Mouse (Mus musculus): ENCODE results near the gene Gosr2. TPM values are rescaled to one million over a fixed set of nuclear protein-coding genes. Genes with fewer than 3 reads are reported as not detected.

Gene Gosr2
- polyA plus RNA-seq, 1 experiment from 2014 or later, result 95.4 TPM

GRCm38 (mm10) chr11:103653359-103653965 is 44.2 kb downstream of the Gosr2 start:
- Histone ChIP-seq H3K27ac (no peak overlapping the region), H3K9ac (no peak overlapping the region), H3K4me3 (replicated peaks) (no peak overlapping the region), H3K36me3 (replicated peaks) (no peaks in the 10 kb centered on the region), H3K27me3 (peaks cover 90% of the 10 kb centered on the region), H3K4me2 (no peak overlapping the region), H3K4me1 (peaks cover 18% of the 10 kb centered on the region), H3K9me3 (no peaks in the 10 kb centered on the region)
- no peak for ATAC-seq (ENCODE audit: low FRiP score)
- WGBS, result 81% methylated on average over 10 of the region's 10 CpGs

GRCm38 (mm10) chr11:103651426-103651825 is 46.3 kb downstream of the Gosr2 start:
- no peaks in the 10 kb centered on the region for H3K36me3 ChIP-seq (replicated peaks)
- WGBS, result 74% methylated on average over 6 of the region's 6 CpGs
- H3K27me3 ChIP-seq, result peaks cover 96% of the 10 kb centered on the region
- ATAC-seq (ENCODE audit: low FRiP score), result no peak
- H3K9ac ChIP-seq, result no peak overlapping the region
- H3K27ac ChIP-seq, result no peak overlapping the region
- no peaks in the 10 kb centered on the region for H3K9me3 ChIP-seq
- no peak overlapping the region for H3K4me3 ChIP-seq (replicated peaks)
- H3K4me1 ChIP-seq, result peaks cover 18% of the 10 kb centered on the region
- H3K4me2 ChIP-seq, result no peak overlapping the region

DNA sequence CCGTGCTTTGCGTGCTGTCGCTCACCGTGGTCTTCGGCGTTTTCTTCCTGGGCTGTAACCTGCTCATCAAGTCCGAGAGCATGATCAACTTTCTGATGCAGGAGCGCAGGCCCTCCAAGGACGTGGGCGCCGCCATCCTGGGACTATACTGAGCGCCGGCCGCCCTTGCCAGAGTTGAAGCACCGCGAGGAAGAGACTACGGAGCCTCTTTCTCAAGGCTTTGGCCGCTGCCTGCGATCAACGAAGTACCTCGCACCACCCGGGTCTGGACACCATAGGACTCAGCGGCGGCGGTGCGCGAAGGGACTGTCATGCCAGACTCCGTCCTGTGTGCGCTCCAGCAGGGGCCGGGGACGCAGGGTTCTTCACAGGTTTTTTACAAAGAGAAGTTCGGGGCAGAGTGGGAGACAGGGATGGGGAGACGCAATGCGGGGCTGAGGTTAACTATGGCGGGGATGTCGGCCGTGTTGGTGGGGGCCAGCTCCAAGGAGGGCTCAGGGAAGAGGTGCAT is 47.7 kb downstream of the Gosr2 start:
- H3K9me3 ChIP-seq, result no peaks in the 10 kb centered on the region
- ATAC-seq (ENCODE audit: low FRiP score), result no peak
- peak overlapping the region; percentile 50 for H3K4me2 ChIP-seq
- no peak overlapping the region for H3K27ac ChIP-seq
- peak overlapping the region; percentile 34 for H3K4me3 ChIP-seq (replicated peaks)
- H3K9ac ChIP-seq, result no peak overlapping the region
- WGBS, result under 1% methylated on average over 37 of the region's 37 CpGs
- peaks cover 99% of the 10 kb centered on the region for H3K27me3 ChIP-seq
- H3K4me1 ChIP-seq, result peaks cover 14% of the 10 kb centered on the region
- no peaks in the 10 kb centered on the region for H3K36me3 ChIP-seq (replicated peaks)

DNA sequence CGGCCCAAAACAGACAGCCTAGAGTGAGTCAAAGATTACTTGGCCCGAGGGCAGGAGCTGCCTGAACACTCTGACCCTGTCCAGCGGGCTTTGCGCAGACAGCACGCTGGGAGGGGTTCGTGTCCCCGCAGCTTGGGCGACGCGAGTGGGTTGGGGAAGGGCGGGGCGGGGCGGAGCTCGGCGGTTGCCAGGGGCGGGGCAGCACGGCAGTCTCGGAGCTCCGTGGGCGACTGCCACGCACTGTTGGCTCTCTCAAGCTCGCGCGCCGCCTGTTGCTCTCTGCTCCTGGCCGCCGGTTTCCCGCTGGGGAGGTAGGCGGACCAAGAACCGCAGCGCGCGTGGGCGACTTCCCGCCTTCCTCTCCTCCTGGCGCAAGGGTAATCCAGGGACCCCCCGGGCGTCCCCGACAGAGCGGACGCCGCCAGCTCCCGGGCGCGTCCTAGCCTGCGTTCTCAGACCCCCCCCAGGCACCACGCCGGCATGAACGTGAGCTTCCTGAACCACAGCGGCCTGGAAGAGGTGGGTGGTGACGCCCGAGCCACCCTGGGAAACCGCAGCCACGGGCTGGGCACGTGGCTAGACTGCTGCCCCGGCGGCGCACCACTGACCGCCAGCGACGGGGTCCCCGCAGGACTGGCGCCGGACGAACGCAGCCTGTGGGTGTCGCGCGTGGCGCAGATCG is 48.3 kb downstream of the Gosr2 start, which contains the start of gene Rprml:
TSS of gene Rprml (plus strand) at position 270 of the 682 bp plus-strand sequence.
- H3K36me3 ChIP-seq (replicated peaks), result no peaks in the 10 kb centered on the region
- H3K27me3 ChIP-seq, result peaks cover 94% of the 10 kb centered on the region
- peak within 1 kb of the TSS; percentile 50 for H3K4me2 ChIP-seq
- ATAC-seq (ENCODE audit: low FRiP score), result no peak
- H3K4me1 ChIP-seq, result peaks cover 14% of the 10 kb centered on the region
- WGBS, result under 1% methylated on average over 61 of the region's 71 CpGs
- H3K9me3 ChIP-seq, result no peaks in the 10 kb centered on the region
- H3K27ac ChIP-seq, result no peak within 1 kb of the TSS
- H3K4me3 ChIP-seq (replicated peaks), result peak within 1 kb of the TSS; percentile 34
- H3K9ac ChIP-seq, result no peak within 1 kb of the TSS

DNA sequence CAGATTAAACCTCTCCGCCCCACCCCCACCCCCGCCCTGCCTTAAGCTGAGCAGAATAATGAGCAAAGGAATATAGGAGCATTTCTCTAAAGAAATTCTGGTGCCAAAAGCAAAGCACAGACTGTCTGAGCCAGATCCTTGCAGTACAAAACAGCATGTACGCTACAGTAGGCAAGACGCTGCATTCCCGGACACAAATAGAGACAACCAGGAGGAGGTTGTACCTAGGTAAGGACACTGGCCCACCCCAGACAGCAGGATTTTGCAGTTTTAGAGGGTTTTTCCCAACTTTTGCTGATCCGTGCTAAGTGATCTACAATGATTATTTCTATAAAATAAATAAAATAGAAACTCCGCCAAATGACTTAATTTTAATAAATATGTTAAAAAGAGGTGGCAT is 49.0 kb downstream of the Gosr2 start:
- Histone ChIP-seq H3K27me3 (peaks cover 86% of the 10 kb centered on the region), H3K4me2 (no peak overlapping the region), H3K9me3 (no peaks in the 10 kb centered on the region), H3K9ac (no peak overlapping the region), H3K27ac (no peak overlapping the region), H3K4me1 (peaks cover 14% of the 10 kb centered on the region), H3K4me3 (replicated peaks) (no peak overlapping the region), H3K36me3 (replicated peaks) (no peaks in the 10 kb centered on the region)
- no peak for ATAC-seq (ENCODE audit: low FRiP score)
- WGBS, result 23% methylated on average over 7 of the region's 7 CpGs

DNA sequence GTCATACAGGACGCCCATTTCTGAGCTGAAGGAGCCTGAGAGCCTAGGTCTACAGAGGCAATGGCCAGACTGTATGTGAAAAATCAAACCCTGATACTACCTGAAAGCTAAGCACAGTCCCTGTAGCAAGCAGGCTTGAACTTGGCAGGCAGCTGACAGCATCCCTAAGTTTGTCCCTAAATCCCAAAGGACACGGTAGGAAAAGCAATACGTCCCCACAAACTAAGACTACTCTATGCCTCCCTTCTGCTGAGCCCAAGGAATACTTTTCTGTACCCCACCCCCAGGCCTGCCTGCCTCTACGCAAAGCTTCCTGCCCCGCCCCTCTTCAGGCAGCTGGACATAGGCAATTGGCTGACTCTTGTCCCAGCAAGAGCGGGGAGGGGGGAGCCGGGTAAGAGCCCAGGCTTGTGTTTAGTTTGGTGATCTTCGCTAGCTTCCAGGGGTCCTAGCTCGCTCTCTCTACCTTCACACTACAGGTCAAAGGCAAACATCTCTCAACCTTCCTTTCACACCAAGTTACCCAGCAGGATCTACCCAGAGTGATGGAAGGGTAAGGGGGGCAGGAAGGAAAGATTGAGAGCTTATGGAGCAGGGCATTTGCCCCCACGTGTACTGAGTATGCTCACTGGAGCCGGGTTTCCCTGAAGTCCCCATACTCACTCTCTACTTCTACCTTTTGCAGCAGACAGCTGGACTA is 49.6 kb downstream of the Gosr2 start:
- Histone ChIP-seq H3K4me1 (peaks cover 14% of the 10 kb centered on the region), H3K9me3 (no peaks in the 10 kb centered on the region), H3K4me3 (replicated peaks) (no peak overlapping the region), H3K4me2 (no peak overlapping the region), H3K9ac (no peak overlapping the region), H3K27ac (no peak overlapping the region), H3K36me3 (replicated peaks) (no peaks in the 10 kb centered on the region), H3K27me3 (peaks cover 80% of the 10 kb centered on the region)
- WGBS, result 9% methylated on average over 11 of the region's 11 CpGs
- ATAC-seq (ENCODE audit: low FRiP score), result no peak

DNA sequence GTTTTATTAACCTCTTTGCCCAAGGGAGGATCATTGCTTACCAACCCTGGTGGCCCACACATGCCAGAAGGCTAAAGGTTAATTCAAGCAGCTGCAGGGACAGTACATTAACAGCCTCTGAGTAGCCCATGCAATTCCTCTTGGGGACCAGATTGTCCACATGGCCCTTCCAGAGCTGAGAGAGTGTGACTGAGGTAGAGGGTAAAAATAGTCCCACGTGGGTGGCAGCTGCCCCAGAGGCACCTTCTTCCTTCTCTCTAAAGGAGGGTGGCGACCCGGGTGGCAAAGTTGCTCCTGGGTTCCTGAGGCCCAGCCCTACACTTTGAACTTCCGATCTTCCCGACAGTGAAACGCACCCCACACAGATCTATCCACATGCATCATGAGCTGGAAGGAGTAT is 51.4 kb downstream of the Gosr2 start:
- Histone ChIP-seq H3K36me3 (replicated peaks) (no peaks in the 10 kb centered on the region), H3K27me3 (peaks cover 69% of the 10 kb centered on the region), H3K4me2 (no peak overlapping the region), H3K4me3 (replicated peaks) (no peak overlapping the region), H3K9me3 (no peaks in the 10 kb centered on the region), H3K27ac (no peak overlapping the region), H3K4me1 (peaks cover 14% of the 10 kb centered on the region), H3K9ac (no peak overlapping the region)
- 85% methylated on average over 6 of the region's 6 CpGs for WGBS
- no peak for ATAC-seq (ENCODE audit: low FRiP score)

GRCm38 (mm10) chr11:103645731-103646130 is 52.0 kb downstream of the Gosr2 start:
- no peak overlapping the region for H3K27ac ChIP-seq
- H3K9me3 ChIP-seq, result no peaks in the 10 kb centered on the region
- H3K4me1 ChIP-seq, result peaks cover 14% of the 10 kb centered on the region
- no peaks in the 10 kb centered on the region for H3K36me3 ChIP-seq (replicated peaks)
- no peak overlapping the region for H3K9ac ChIP-seq
- H3K4me2 ChIP-seq, result no peak overlapping the region
- peaks cover 69% of the 10 kb centered on the region for H3K27me3 ChIP-seq
- ATAC-seq (ENCODE audit: low FRiP score), result no peak
- WGBS, result 89% methylated on average over 8 of the region's 8 CpGs
- H3K4me3 ChIP-seq (replicated peaks), result no peak overlapping the region

GRCm38 (mm10) chr11:103643211-103643610 is 54.5 kb downstream of the Gosr2 start:
- H3K27me3 ChIP-seq, result peaks cover 62% of the 10 kb centered on the region

GRCm38 (mm10) chr11:103639407-103639946 is 58.2 kb downstream of the Gosr2 start:
- Histone ChIP-seq H3K4me1 (no peaks in the 10 kb centered on the region), H3K4me2 (0 out of 2 replicates have a peak overlapping the region, but pooled peaks have one; percentile 13), H3K4me3 (replicated peaks) (no peak overlapping the region), H3K36me3 (replicated peaks) (no peaks in the 10 kb centered on the region), H3K9ac (no peak overlapping the region), H3K9me3 (no peaks in the 10 kb centered on the region), H3K27ac (no peak overlapping the region), H3K27me3 (peaks cover 34% of the 10 kb centered on the region)
- WGBS, result 5% methylated on average over 10 of the region's 10 CpGs
- ATAC-seq (ENCODE audit: low FRiP score), result no peak

More at GRCm38 (mm10) chr11:103643211-103643610, 54.5 kb downstream of the Gosr2 start:
- WGBS, result 65% methylated on average over 9 of the region's 9 CpGs
- Histone ChIP-seq H3K36me3 (replicated peaks) (no peaks in the 10 kb centered on the region), H3K27ac (no peak overlapping the region), H3K9ac (no peak overlapping the region), H3K4me3 (replicated peaks) (no peak overlapping the region), H3K9me3 (no peaks in the 10 kb centered on the region), H3K4me1 (no peaks in the 10 kb centered on the region), H3K4me2 (no peak overlapping the region)
- ATAC-seq (ENCODE audit: low FRiP score), result no peak

- H3K27ac ChIP-seq, result no peak within 1 kb of the TSS
- WGBS, result 74% methylated on average over 3 of the region's 3 CpGs
- H3K9ac ChIP-seq, result no peak within 1 kb of the TSS
- peaks cover 34% of the 10 kb centered on the region for H3K27me3 ChIP-seq
- H3K9me3 ChIP-seq, result no peaks in the 10 kb centered on the region
- ATAC-seq (ENCODE audit: low FRiP score), result no peak
- H3K36me3 ChIP-seq (replicated peaks), result no peaks in the 10 kb centered on the region
- no peak within 1 kb of the TSS for H3K4me3 ChIP-seq (replicated peaks)
- H3K4me2 ChIP-seq, result 0 out of 2 replicates have a peak within 1 kb of the TSS, but pooled peaks have one; percentile 13
- no peaks in the 10 kb centered on the region for H3K4me1 ChIP-seq
Measured at GRCm38 (mm10) chr11:103638790-103639189, 58.9 kb downstream of the Gosr2 start, which contains the start of gene Lyzl6. Lyzl6 (minus strand) TSS chr11:103638890.

- Histone ChIP-seq H3K9me3 (no peaks in the 10 kb centered on the region), H3K36me3 (replicated peaks) (no peaks in the 10 kb centered on the region), H3K4me2 (no peak overlapping the region), H3K27me3 (peaks cover 26% of the 10 kb centered on the region), H3K4me1 (no peaks in the 10 kb centered on the region), H3K9ac (no peak overlapping the region), H3K27ac (no peak overlapping the region), H3K4me3 (replicated peaks) (no peak overlapping the region)
- ATAC-seq (ENCODE audit: low FRiP score), result no peak
- WGBS, result 85% methylated on average over 6 of the region's 6 CpGs
Measured at GRCm38 (mm10) chr11:103636261-103636660, 61.4 kb downstream of the Gosr2 start.

All from forebrain, embryonic 12.5 days (tissue).